Mouse (Mus musculus): Measurements from ENCODE around the gene Lmx1b. TPM values are rescaled to one million over a fixed set of nuclear protein-coding genes. Genes with fewer than 3 reads are reported as not detected.

Lmx1b gene
- polyA plus RNA-seq, 1 experiment from 2014 or later: 0.06 TPM

DNA sequence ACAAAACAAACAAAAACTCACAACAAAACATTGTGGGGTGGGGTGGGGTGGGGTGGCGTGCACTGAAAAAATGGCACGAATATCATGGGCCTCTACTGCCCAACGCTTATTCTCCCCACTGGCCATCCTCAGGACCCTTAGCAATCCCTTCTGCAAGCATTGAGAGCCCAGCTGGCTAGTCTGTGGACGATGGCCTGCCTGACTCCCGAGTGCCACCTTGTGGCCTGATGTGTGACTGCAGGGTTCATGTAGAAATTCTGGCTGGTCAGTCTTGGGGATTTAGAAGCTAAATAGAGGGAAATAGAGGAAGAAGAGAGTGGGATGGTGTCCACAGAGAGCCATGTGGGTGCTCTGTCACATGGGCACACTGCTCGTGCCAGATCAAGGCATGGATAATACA, 82.1 kb downstream of the Lmx1b start:
- peaks cover 9% of the 10 kb centered on the region; the same call in 1 of the 2 replicates for H3K4me1 ChIP-seq
- no peak overlapping the region for H3K4me2 ChIP-seq (replicated peaks)
- H3K27me3 ChIP-seq: peaks cover 24% of the 10 kb centered on the region; the same call in 1 of the 2 replicates
- H3K9ac ChIP-seq (replicated peaks): no peak overlapping the region
- WGBS: 6% methylated on average over 6 of the region's 6 CpGs
- no peak overlapping the region for H3K27ac ChIP-seq (replicated peaks)
- H3K36me3 ChIP-seq: no peaks in the 10 kb centered on the region
- no peaks in the 10 kb centered on the region for H3K9me3 ChIP-seq
- H3K4me3 ChIP-seq: no peak overlapping the region
- ATAC-seq (replicated peaks): 0 out of 2 replicates have a peak, but pooled peaks have one; percentile 57

DNA sequence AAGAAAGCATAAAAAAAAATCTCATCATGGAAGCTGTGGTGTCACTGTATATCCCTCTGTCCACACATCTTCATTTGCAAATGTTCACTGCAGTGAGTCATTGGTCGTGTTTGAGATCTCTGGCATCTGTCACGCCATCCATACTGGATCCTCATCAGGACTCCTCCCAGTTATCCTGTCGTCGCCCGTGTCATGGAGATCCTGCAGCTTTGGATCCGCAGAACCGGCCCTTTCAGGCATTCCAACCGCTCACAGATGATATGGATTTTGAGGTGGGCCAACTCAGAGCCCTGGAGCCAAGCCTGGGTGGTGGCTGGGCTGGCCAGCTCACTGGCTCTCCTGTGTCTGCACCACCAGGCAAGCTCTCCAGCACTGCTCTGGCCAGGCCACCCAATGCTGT, 84.7 kb downstream of the Lmx1b start:
- 74% methylated on average over 8 of the region's 8 CpGs for WGBS
- H3K9me3 ChIP-seq: no peaks in the 10 kb centered on the region
- H3K4me2 ChIP-seq (replicated peaks): no peak overlapping the region
- H3K27ac ChIP-seq (replicated peaks): no peak overlapping the region
- no peak for ATAC-seq (replicated peaks)
- H3K4me3 ChIP-seq: no peak overlapping the region
- H3K9ac ChIP-seq (replicated peaks): no peak overlapping the region
- no peaks in the 10 kb centered on the region for H3K36me3 ChIP-seq
- H3K4me1 ChIP-seq: peaks cover 9% of the 10 kb centered on the region; the same call in 1 of the 2 replicates
- H3K27me3 ChIP-seq: peaks cover 16% of the 10 kb centered on the region; the same call in 1 of the 2 replicates

DNA sequence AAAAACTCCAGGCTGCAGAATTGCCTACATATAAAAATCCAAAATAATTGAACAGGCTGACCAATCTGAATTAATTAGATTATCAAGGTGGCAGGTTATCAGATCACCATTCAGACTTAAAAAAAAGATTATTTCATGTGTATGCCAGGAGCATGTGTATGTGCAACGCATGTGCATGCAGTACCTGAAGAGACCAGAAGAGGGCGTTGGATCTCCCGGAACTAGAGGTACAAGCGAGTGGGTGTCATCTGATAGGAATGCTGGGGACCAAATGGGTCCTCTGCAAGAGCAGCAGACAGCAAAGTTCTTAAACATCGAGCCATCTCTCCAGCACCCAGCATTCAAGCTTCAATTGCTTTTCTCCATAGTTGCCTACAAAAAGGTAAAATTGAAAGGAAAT, 87.6 kb downstream of the Lmx1b start:
- WGBS: 55% methylated on average over 5 of the region's 5 CpGs
- H3K27me3 ChIP-seq: no peaks in the 10 kb centered on the region
- H3K4me2 ChIP-seq (replicated peaks): no peak overlapping the region
- peaks cover 2% of the 10 kb centered on the region for H3K4me1 ChIP-seq
- no peaks in the 10 kb centered on the region for H3K9me3 ChIP-seq
- no peak overlapping the region for H3K27ac ChIP-seq (replicated peaks)
- no peaks in the 10 kb centered on the region for H3K36me3 ChIP-seq
- no peak for ATAC-seq (replicated peaks)
- H3K4me3 ChIP-seq: no peak overlapping the region
- no peak overlapping the region for H3K9ac ChIP-seq (replicated peaks)

DNA sequence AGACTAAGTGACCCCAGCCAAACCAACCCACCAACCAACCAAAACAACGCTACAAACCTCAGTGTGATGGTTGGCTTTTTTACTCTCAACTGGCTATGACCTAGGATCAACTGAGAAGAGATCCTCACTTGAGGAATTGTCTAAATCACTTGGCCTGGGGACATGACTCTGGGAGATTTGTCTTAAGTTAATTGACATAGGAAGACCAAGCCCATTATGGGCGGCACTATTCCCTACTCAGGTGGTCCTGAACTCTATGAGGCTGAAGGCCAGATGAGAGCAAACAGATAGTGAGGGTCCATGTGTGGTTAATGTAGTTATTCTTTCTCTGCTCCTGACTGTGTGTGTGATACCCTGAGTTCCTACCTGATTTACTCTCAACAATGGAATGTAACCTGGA, 92.7 kb downstream of the Lmx1b start:
- ATAC-seq (replicated peaks): no peak
- WGBS: 86% methylated on average over 2 of the region's 2 CpGs

DNA sequence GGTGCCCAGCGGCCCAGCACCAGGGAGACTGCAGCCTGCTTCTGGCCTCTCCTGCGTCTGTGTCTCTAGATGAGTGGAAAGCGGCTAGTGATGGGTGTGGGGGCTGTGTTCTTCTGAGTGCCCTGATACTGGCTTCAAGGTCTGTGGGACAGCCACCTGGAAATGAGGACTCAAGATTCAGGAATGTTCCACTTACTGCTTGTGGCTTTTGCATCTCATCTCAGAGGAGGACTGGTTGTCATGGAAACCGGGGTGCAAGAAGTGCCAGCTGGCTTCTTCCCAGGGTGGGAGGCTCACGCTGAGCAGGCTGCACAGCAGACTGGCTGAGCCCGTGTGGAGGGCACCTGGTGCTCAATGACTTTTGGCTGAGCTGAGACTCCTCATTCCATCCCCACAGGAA, 93.4 kb downstream of the Lmx1b start:
- Histone ChIP-seq H3K27me3 (peaks cover 9% of the 10 kb centered on the region; the same call in 1 of the 2 replicates), H3K27ac (replicated peaks) (peak overlapping the region; percentile 92), H3K4me2 (replicated peaks) (peak overlapping the region; percentile 16; the same call in 1 of the 2 replicates), H3K4me1 (peaks cover 43% of the 10 kb centered on the region), H3K4me3 (no peak overlapping the region), H3K9ac (replicated peaks) (no peak overlapping the region), H3K36me3 (no peaks in the 10 kb centered on the region), H3K9me3 (no peaks in the 10 kb centered on the region)
- ATAC-seq (replicated peaks): peak; percentile 73
- 13% methylated on average over 6 of the region's 6 CpGs for WGBS

More for the DNA sequence above, 92.7 kb downstream of the Lmx1b start:
- peak overlapping the region; percentile 92 for H3K27ac ChIP-seq (replicated peaks)
- no peak overlapping the region for H3K9ac ChIP-seq (replicated peaks)
- peaks cover 43% of the 10 kb centered on the region for H3K4me1 ChIP-seq
- H3K36me3 ChIP-seq: no peaks in the 10 kb centered on the region
- H3K9me3 ChIP-seq: no peaks in the 10 kb centered on the region
- H3K4me2 ChIP-seq (replicated peaks): no peak overlapping the region
- H3K27me3 ChIP-seq: peaks cover 5% of the 10 kb centered on the region; the same call in 1 of the 2 replicates
- H3K4me3 ChIP-seq: no peak overlapping the region

DNA sequence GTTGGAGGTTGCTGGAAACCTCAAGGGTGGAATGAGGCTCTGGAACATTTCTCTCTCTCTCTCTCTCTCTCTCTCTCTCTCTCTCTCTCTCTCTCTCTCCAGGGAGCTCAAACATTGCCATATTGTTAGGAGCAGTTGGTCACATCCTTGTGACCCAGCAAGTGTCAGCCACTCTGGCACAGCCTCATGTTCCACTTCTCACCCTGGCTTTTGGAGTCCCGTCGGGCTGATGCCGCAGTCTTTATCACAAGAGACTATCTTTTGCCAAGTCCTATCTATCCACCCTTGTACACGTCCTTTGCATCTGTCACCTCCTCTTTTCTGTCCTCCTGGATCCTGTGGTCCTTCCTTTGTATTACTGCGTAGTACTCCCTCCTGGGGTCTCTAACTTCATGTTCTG, 94.3 kb downstream of the Lmx1b start:
- no peak for ATAC-seq (replicated peaks)
- no peaks in the 10 kb centered on the region for H3K36me3 ChIP-seq
- no peaks in the 10 kb centered on the region for H3K9me3 ChIP-seq
- no peak overlapping the region for H3K9ac ChIP-seq (replicated peaks)
- H3K27me3 ChIP-seq: peaks cover 12% of the 10 kb centered on the region; the same call in 1 of the 2 replicates
- H3K4me3 ChIP-seq: no peak overlapping the region
- H3K4me2 ChIP-seq (replicated peaks): no peak overlapping the region
- H3K4me1 ChIP-seq: peaks cover 43% of the 10 kb centered on the region
- 69% methylated on average over 5 of the region's 5 CpGs for WGBS
- peak overlapping the region; percentile 92 for H3K27ac ChIP-seq (replicated peaks)

DNA sequence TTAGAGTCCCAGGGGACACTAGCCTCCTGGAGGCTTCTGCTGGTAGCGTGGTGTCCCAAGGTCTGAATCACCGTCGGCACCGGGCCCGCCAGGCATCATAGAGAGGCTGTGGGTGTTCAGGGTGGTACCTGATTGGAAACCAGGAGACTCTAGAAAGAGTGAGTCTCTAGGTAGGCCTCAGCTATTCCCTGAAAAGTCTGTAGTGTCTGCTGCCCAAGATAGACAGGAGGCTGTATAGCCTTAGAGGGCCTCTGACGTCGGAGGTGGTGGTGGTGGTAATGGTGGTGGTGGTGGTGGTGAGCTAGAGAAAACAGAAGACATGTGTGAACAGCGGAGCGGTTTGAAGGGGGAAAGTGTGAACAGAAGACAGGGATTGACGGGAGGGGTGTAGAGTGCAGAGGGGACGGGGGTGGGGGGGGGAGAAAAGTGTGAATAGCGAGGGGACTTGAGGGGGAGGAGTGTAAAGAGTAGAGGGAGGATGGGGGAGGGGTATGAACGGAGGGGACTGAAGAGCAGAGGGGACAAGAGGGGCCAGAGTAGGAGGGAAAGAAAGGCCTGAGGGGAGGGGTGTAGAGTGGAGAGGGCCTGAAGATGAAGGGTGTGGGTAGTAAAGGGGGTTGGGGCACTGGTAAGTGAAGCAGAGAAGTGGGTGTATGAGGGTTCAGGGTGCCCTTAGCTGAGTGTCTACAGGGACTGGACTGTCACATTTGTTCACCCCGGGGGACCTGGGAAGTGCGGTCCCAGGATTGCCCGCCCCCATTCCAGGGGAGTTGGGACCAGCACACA, 95.3 kb downstream of the Lmx1b start:
- H3K4me3 ChIP-seq: peak overlapping the region; percentile 50
- no peak for ATAC-seq (replicated peaks)
- H3K27ac ChIP-seq (replicated peaks): peak overlapping the region; percentile 89
- H3K27me3 ChIP-seq: peaks cover 19% of the 10 kb centered on the region; the same call in 1 of the 2 replicates
- peak overlapping the region; percentile 93 for H3K4me2 ChIP-seq (replicated peaks)
- H3K9ac ChIP-seq (replicated peaks): peak overlapping the region; percentile 54
- 24% methylated on average over 16 of the region's 16 CpGs for WGBS
- H3K4me1 ChIP-seq: peaks cover 43% of the 10 kb centered on the region
- no peaks in the 10 kb centered on the region for H3K9me3 ChIP-seq
- no peaks in the 10 kb centered on the region for H3K36me3 ChIP-seq

DNA sequence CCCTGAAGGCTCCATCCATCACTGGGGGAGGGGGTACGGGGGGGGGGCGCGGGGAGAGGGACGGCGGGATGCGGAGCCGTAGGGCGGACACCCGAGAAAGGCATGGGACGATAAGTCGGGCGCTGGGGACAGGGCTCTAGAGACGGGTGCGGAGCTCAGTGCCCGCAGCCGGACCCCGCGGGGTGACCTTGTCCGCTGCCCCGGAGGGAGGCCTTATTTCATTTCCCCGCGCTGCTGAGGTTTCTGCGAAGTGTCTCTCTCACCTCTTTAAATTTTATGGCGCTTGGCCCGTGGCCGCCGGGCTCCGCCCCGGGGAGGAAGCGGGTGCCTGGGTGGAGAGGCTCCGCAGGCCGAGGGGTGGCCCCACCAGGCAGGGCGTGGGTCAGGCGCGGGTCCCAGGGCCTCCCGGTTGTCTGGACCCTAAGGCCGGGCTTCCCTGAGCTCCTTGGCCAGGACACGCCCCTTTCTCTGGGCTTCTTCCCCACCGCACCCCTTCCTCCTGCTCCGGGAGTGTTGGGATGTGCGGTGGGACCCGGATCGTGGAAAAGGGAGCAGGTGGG, 96.0 kb downstream of the Lmx1b start:
- ATAC-seq (replicated peaks): no peak
- under 1% methylated on average over 38 of the region's 43 CpGs for WGBS

DNA sequence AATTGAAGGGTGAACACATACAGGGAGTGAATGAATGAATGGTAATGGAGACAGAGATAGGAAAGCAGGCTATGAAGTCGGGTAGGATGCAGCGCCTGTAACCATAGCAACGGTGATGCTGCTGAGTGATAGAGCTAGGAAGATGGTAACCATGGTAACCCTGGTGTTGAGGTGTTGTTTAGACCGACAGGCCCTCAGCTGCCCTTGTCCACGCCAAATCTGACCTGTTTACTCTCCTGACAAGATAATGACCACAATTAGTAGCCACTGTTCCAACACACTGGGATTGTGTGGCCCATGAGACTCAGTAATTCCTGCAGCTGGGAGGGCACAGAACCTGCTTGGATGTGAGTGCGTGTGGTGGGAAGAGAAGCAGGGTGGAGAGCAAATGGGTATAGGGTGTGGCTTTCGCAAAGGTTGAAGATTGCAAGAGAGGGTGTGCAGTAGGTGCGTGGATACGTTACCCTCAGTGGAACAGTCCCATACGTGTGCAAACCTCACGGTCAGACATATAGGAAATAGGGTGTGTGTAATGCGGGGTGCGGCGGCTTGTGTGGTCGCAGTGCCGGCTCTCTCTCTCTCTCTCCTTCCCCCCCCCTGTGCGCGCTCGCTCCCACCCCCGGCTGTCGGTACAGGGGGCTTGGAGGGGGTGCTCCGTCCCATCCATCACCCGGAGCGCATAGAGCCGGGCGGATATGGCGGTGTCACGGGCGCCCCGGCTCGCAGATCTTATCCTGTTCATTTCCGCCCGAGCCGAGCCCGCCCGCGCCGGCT, 96.7 kb downstream of the Lmx1b start:
- Histone ChIP-seq H3K4me1 (peaks cover 43% of the 10 kb centered on the region), H3K9ac (replicated peaks) (peak overlapping the region; percentile 54), H3K9me3 (no peaks in the 10 kb centered on the region), H3K36me3 (no peaks in the 10 kb centered on the region), H3K27me3 (peaks cover 27% of the 10 kb centered on the region; the same call in 1 of the 2 replicates), H3K4me3 (peak overlapping the region; percentile 50), H3K27ac (replicated peaks) (peak overlapping the region; percentile 89), H3K4me2 (replicated peaks) (peak overlapping the region; percentile 93)
- WGBS: 1% methylated on average over 37 of the region's 38 CpGs
- peak; percentile 85 for ATAC-seq (replicated peaks)

More for the DNA sequence above, 96.0 kb downstream of the Lmx1b start:
- peak overlapping the region; percentile 54 for H3K9ac ChIP-seq (replicated peaks)
- peaks cover 43% of the 10 kb centered on the region for H3K4me1 ChIP-seq
- H3K27me3 ChIP-seq: peaks cover 23% of the 10 kb centered on the region; the same call in 1 of the 2 replicates
- H3K27ac ChIP-seq (replicated peaks): peak overlapping the region; percentile 89
- H3K36me3 ChIP-seq: no peaks in the 10 kb centered on the region
- no peaks in the 10 kb centered on the region for H3K9me3 ChIP-seq
- peak overlapping the region; percentile 50 for H3K4me3 ChIP-seq
- peak overlapping the region; percentile 93 for H3K4me2 ChIP-seq (replicated peaks)

DNA sequence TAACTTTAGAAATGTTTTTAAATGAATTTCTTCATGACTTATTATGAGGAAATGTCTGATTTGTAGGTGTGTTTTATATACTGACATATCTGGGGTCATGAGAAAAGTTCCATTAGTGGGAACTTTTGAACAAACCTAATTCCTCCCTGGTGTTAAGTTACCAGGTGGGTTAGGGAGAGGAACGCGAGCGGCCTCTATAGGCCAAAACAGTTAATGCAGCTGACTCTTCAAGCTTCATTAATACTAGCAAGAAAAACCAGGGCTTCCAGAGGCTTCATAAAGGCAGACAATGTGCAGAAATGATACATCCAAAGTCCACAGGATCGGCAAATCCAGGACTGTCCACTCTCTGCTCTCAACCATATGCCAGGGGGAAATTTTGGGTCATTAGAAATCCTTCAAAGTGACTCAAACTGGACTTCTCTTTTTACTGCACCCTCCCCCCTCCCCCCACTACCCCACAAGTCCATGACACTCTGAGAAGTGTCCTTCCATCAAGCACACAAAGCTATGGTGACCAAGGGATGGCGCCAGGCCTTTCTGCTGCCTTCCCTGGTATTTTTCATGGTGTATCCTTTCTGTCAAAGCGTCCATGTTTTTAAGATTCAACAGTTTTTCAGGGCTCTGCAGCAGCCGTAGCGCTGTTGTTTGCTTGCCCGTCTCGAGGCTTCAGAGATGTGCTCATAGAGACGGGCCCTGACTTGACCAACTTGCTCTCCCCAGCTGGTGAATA, 97.4 kb downstream of the Lmx1b start:
- Histone ChIP-seq H3K9me3 (no peaks in the 10 kb centered on the region), H3K4me1 (peaks cover 43% of the 10 kb centered on the region), H3K4me3 (peak overlapping the region; percentile 50), H3K4me2 (replicated peaks) (peak overlapping the region; percentile 93), H3K9ac (replicated peaks) (no peak overlapping the region), H3K36me3 (no peaks in the 10 kb centered on the region), H3K27ac (replicated peaks) (peak overlapping the region; percentile 89), H3K27me3 (peaks cover 28% of the 10 kb centered on the region; the same call in 1 of the 2 replicates)
- ATAC-seq (replicated peaks): peak; percentile 3; the same call in 1 of the 2 replicates
- WGBS: 2% methylated on average over 11 of the region's 11 CpGs

DNA sequence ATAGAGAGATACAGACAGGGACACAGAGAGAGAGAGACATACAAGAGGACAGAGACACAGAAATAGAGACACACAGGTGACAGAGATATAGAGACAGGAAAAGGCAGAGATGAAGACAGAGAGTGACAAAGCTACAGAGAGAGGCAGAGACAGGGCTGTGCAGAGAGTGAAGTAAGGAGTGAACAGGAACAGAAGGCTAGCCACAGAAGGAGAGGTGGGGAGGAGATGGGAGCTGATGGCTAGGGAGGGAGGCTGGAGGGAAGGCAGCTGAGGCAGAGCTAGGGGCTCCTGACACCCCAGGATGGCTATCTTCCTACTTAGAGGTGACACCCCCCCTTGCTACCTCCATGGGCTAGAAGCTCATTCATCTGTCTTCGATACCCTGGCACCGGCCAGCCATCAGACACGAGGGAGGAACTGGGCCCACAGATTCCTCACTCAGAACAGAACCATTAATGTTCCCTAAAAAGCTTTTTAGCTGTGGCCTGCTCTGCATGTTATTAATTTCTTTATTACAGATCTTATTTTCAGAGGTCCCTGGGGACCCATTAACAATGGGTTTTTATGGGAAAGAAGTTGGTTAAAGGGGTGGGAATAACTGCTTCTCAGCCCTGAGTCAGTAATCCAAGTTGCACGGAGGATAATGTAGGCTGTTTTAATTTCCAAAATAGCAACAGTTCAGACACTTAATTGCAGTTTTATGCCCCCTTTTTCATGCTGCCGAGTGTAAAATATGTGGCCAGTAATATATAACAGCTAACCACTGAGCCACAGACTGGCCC, 114.8 kb downstream of the Lmx1b start:
- no peak overlapping the region for H3K4me3 ChIP-seq
- H3K9me3 ChIP-seq: 0 out of 2 replicates have a peak, but pooled peaks cover 7% of the 10 kb centered on the region
- no peak overlapping the region for H3K27ac ChIP-seq (replicated peaks)
- WGBS: 70% methylated on average over 5 of the region's 5 CpGs
- no peaks in the 10 kb centered on the region for H3K4me1 ChIP-seq
- H3K27me3 ChIP-seq: no peaks in the 10 kb centered on the region
- no peak overlapping the region for H3K4me2 ChIP-seq (replicated peaks)
- ATAC-seq (replicated peaks): no peak
- H3K9ac ChIP-seq (replicated peaks): no peak overlapping the region
- H3K36me3 ChIP-seq: no peaks in the 10 kb centered on the region
